Mouse (Mus musculus) forebrain, embryonic 11.5 days (tissue): Measurements from ENCODE around the gene Tle2. TPM values are rescaled to one million over a fixed set of nuclear protein-coding genes. Genes with fewer than 3 reads are reported as not detected.

Experiments used
- ATAC-seq: fragments of 200-750 bp; cut with Nextera tagmentation; replicated peaks from 2 replicates; pipeline ENCODE4 v1.8.0; 2017; ENCODE audit warnings: moderate TSS enrichment; ENCODE audit not compliant: low FRiP score
- DNase-seq: peaks from one replicate; pipeline ENCODE4 v3.0.0-alpha.2; 2017; ENCODE audit warnings: low spot score
- H3K27ac ChIP-seq: fragments of 300-500 bp; sonication (generic); 2 replicates; pipeline ENCODE4 v1.5.1; 2014; ENCODE audit warnings: low read depth, low read length
- H3K27me3 ChIP-seq: fragments of 300-500 bp; sonication (generic); 2 replicates; pipeline ENCODE4 v1.6.1; 2014; ENCODE audit warnings: mild to moderate bottlenecking, low read length, mixed read lengths; ENCODE audit not compliant: control insufficient read depth, insufficient read depth
- H3K36me3 ChIP-seq: fragments of 300-500 bp; sonication (generic); 2 replicates; pipeline ENCODE4 v1.6.1; 2014; ENCODE audit warnings: mild to moderate bottlenecking, low read length, moderate library complexity, mixed read lengths; ENCODE audit not compliant: control insufficient read depth, insufficient read depth
- H3K4me1 ChIP-seq: fragments of 300-500 bp; sonication (generic); replicated peaks from 2 replicates; pipeline ENCODE4 v1.6.1; 2014; ENCODE audit warnings: low read length, mixed read lengths; ENCODE audit not compliant: control insufficient read depth, insufficient read depth
- H3K4me2 ChIP-seq: fragments of 300-500 bp; sonication (generic); 2 replicates; pipeline ENCODE4 v1.6.1; 2014; ENCODE audit warnings: low read depth, mild to moderate bottlenecking, low read length, moderate library complexity, mixed read lengths; ENCODE audit not compliant: severe bottlenecking
- H3K4me3 ChIP-seq: fragments of 300-500 bp; sonication (generic); 2 replicates; pipeline ENCODE4 v1.5.1; 2014; ENCODE audit warnings: low read depth, low read length
- H3K9ac ChIP-seq: fragments of 300-500 bp; sonication (generic); 2 replicates; pipeline ENCODE4 v1.6.1; 2014; ENCODE audit warnings: low read length
- H3K9me3 ChIP-seq: fragments of 300-500 bp; sonication (generic); 2 replicates; pipeline ENCODE4 v1.6.1; 2016; ENCODE audit warnings: low read length, mixed read lengths; ENCODE audit not compliant: control insufficient read depth
- WGBS: fragments of 180-500 bp; shearing (Covaris S2); extraction: QIAGEN DNeasy Blood & Tissue Kit; methylation state at CpG from one replicate; pipeline ENCODE4 v1.1.7; 2014; 5-methylcytosine and 5-hydroxymethylcytosine counted together
- polyA plus RNA-seq: library from polyadenylated mRNA; unstranded; fragments of >200 nt; fragmentation: Nextera tagmentation; extraction: Ambion mirVana; gene quantifications from 2 replicates; pipeline ENCODE4 v1.2.1, GENCODE M21; 2014

The Tle2 gene
- polyA plus RNA-seq, 1 experiment from 2014 or later, result 8.1 TPM

DNA sequence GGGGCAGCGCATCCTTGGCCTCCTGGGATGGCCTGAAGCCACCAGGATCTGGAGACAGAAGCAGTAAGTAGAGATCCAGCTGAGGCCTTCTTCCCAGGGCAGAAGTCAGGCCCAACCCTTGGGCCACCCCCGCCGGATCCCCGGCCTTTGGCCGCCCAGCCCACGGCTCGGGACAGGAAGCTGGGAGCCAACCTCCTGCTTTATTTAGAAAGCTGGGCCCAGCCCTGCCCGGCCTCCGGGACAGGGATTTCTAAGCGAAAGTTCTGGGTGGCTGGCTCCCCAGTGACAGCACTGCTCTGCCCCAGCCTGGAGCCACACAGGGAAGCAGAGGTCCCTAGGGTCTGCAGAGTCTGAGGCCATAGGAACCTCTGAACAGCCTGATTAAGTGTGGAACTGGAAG, 32.6 kb upstream of the Tle2 start:
- no peak overlapping the region for H3K4me2 ChIP-seq
- ATAC-seq (no peak), DNase-seq (no peak)
- H3K27ac ChIP-seq, result no peak overlapping the region
- 83% methylated on average over 10 of the region's 10 CpGs for WGBS
- no peak overlapping the region for H3K4me3 ChIP-seq
- H3K4me1 ChIP-seq, result peaks cover 20% of the 10 kb centered on the region
- H3K27me3 ChIP-seq, result no peaks in the 10 kb centered on the region
- no peak overlapping the region for H3K9ac ChIP-seq
- H3K36me3 ChIP-seq, result no peaks in the 10 kb centered on the region
- no peaks in the 10 kb centered on the region for H3K9me3 ChIP-seq

DNA sequence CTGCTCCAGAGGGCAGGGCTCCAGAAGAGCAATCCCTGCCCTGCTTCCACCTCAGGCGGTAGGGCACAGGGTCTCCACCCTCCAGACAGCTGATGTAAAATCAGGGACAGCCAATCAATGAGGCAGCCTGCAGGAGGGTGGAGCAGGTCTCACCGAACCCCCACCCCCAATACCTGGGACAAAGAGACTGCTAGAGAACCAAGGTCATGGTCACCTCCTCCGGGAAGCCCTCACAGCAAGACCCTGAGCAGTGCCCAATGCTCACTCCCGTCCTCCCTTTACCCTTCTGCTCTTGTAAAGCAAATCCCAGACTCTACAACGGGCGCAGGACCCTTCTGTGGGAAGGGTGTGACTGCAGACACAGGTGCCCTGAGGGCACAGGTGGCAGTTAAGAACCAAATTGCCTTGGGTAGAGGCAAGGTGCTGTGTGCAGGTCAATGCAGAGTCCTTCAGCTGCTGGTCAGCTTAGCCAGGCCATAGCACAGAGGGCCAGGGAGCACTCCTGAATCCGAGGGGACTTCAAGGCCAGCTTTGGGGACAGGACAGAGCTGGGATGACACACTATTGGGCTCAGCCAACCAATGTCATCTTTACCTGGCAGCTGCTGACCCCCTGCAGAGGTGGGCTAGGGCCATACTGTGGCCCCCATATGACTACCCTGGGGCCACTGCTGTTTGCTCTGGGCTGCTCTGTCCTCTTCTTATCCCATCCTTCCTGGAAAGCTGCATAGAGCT, 31.5 kb upstream of the Tle2 start:
- Histone ChIP-seq H3K27me3 (no peaks in the 10 kb centered on the region), H3K36me3 (no peaks in the 10 kb centered on the region), H3K27ac (no peak overlapping the region), H3K4me3 (no peak overlapping the region), H3K9me3 (no peaks in the 10 kb centered on the region), H3K9ac (peak overlapping the region; percentile 89; the same call in 1 of the 2 replicates), H3K4me2 (peak overlapping the region; percentile 91; the same call in 1 of the 2 replicates), H3K4me1 (peaks cover 20% of the 10 kb centered on the region)
- ATAC-seq (no peak), DNase-seq (no peak)
- 73% methylated on average over 7 of the region's 7 CpGs for WGBS

DNA sequence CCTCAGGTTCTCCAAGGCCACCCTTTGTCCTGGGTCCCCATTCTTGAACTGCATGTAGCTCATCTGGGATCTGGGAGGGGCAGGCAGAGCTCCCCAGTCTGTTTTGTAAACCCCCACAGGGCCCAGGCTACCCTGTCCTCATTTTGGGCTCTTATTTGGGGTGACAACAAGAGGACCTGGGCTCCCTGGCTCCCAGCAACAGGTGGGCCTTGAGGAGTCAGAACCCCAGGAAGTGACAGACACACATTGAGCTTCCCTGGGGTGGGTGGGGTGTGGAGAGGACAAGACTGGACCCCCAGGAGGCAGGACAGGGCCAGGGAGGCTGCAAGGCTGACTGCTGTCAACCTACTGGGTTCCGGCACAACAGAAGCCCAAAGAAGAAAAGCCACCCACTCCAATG, 30.7 kb upstream of the Tle2 start:
- Histone ChIP-seq H3K9me3 (no peaks in the 10 kb centered on the region), H3K36me3 (no peaks in the 10 kb centered on the region), H3K4me1 (peaks cover 19% of the 10 kb centered on the region), H3K4me3 (peak overlapping the region; percentile 84), H3K9ac (peak overlapping the region; percentile 89), H3K27ac (no peak overlapping the region), H3K4me2 (peak overlapping the region; percentile 91), H3K27me3 (no peaks in the 10 kb centered on the region)
- no peak for ATAC-seq
- 55% methylated on average over 1 of the region's 1 CpGs for whole genome bisulfite sequencing
- no peak for DNase-seq

DNA sequence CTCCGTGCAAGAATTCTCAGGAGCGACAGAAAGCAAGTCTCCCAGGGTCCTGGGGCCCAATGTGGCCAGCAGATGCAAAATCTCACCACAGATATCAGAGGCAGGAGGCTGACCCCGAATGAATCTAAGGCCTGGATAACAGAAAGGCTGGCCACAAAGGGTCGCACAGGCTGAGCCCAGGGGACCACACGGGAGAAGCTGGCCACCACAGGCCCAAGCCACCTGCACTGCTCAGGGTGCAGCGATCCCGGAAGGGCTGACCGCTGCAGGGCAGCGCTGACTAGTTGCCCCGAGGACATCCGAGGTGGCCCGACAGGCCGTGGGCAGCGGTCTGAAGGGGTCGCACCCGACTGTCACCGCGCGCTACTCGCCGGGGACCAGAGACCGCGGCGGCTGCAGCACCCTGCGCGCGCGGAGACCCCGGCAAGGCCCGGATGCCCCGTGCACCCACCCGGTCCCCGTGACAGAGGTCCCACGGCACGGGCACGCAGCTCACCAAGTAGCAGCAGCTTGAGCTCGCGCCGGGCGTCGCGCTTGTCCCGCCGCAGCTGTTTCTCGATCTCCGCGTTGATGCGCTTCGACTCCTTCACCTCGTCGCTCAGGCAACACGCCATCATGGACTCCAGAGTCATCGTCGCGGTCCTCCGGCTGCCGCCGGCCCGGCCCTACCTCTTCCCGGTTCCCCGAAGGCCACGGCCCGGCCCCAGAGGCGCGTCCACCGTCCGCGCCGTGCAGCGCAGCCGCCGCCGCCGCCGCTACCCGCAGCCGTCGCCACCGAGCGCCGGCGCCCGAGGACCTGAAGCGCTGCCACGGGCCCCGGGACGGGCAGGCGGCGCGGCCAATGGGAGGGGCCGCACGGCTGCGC, 29.8 kb upstream of the Tle2 start:
- peak overlapping the region; percentile 84 for H3K4me3 ChIP-seq
- no peak for DNase-seq
- WGBS, result under 1% methylated on average over 93 of the region's 93 CpGs
- H3K4me1 ChIP-seq, result peaks cover 19% of the 10 kb centered on the region
- no peaks in the 10 kb centered on the region for H3K36me3 ChIP-seq
- H3K9ac ChIP-seq, result peak overlapping the region; percentile 89
- H3K9me3 ChIP-seq, result no peaks in the 10 kb centered on the region
- ATAC-seq, result peak; percentile 17
- no peaks in the 10 kb centered on the region; the same call in 1 of the 2 replicates for H3K27me3 ChIP-seq
- peak overlapping the region; percentile 91 for H3K4me2 ChIP-seq
- peak overlapping the region; percentile 31; the same call in 1 of the 2 replicates for H3K27ac ChIP-seq

DNA sequence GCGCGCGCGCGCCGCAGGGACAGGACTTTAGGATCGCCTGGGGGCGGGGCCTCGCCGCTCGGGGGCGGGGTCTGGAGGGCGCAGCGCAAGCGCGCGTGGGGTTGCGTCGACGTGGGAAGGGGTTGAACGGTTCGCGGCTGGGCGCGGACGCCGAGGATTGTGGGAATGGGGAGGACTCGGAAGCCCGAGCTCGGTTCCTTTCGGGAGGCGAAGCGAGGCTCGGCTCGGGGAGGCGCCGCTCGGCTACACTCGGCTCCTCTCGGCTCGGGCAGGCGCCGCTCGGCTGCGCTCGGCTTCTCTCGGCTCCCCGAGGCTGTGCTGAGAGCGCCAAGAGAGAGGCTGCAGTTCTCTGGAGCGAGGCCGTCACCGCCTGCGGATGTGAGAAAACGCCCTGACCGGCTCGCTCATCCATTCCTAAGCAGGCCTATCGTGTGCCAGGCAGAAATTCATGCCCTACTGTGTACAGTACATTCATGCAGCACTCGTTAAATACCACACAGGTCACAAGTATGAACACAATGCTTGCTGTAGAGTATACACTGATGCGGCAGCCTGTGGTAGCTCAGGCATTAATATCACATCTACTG, 29.1 kb upstream of the Tle2 start, which contains the start of gene Gna11:
TSS of gene Gna11 (minus strand) at position 30 of the 587 bp plus-strand sequence.
- DNase-seq, result peak; percentile 100
- Histone ChIP-seq H3K9ac (peak within 1 kb of the TSS; percentile 89), H3K9me3 (no peaks in the 10 kb centered on the region), H3K27me3 (no peaks in the 10 kb centered on the region; the same call in 1 of the 2 replicates), H3K4me2 (peak within 1 kb of the TSS; percentile 91), H3K4me3 (peak within 1 kb of the TSS; percentile 84), H3K4me1 (peaks cover 19% of the 10 kb centered on the region), H3K27ac (peak within 1 kb of the TSS; percentile 31; the same call in 1 of the 2 replicates), H3K36me3 (no peaks in the 10 kb centered on the region)
- ATAC-seq, result peak; percentile 95
- WGBS, result 1% methylated on average over 57 of the region's 59 CpGs

DNA sequence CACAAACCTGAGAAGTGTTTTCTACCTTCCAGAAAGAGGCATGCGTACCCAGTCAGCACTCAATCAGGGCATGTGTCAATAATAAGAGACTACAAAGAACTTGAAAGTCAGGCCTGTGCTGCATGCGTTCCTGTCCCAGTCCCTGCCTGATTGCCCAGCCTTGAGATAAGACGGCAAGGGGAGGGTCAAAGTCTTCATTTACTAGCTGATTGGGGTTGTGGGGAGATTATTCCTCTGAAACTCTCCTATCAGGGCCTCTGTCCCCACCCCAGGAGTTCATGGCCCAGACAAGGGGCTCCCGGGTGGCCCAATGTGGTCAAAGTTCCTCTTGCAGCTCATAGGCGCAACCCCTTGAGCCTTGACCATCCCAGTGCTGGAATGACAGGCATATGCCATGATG, 28.0 kb upstream of the Tle2 start:
- Histone ChIP-seq H3K9me3 (no peaks in the 10 kb centered on the region), H3K4me3 (no peak overlapping the region), H3K4me2 (no peak overlapping the region), H3K36me3 (no peaks in the 10 kb centered on the region), H3K27me3 (no peaks in the 10 kb centered on the region; the same call in 1 of the 2 replicates), H3K4me1 (peaks cover 19% of the 10 kb centered on the region), H3K9ac (no peak overlapping the region; the same call in 1 of the 2 replicates), H3K27ac (no peak overlapping the region)
- peak; percentile 43 for DNase-seq
- 83% methylated on average over 5 of the region's 5 CpGs for WGBS
- no peak for ATAC-seq

DNA sequence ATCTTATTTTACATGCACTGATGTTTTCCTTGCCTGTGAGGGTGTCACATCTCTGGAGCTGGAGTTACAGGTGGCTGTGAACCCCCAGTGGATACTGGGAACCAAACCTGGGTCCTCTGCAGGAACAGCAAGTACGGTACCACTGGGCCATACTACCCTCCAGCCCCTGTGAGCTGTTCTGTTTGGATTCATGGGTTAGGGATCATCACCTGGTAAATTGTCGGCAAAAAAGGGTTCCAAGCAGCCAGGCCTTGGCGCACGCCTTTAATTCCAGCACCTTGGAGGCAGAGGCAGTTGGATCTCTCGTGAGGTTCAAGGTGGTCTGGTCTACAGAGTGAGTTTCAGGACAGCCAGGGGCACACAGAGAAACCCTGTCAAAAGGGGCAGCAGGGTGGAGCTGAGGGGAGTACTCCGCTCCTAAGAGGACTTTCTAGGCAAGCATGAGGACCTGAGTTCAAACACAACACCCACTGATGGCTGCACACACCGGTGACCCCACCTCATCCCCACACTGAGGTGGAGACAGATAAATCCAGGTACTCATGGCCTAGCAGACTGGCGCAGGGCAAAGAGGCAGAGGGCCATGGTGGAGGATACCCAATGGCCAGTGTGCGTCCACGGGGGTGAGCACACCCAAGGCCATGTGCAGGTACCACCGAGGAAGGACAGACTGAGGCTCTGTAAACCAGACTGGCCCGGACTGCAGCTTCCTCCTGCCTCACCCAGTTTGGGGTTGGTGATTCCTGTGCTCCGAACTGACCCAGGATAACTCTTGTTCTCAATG, 27.4 kb upstream of the Tle2 start:
- Histone ChIP-seq H3K9me3 (no peaks in the 10 kb centered on the region), H3K27ac (no peak overlapping the region), H3K9ac (no peak overlapping the region), H3K36me3 (no peaks in the 10 kb centered on the region), H3K4me3 (no peak overlapping the region), H3K27me3 (no peaks in the 10 kb centered on the region; the same call in 1 of the 2 replicates), H3K4me1 (peaks cover 14% of the 10 kb centered on the region), H3K4me2 (no peak overlapping the region)
- no peak for ATAC-seq
- WGBS, result 90% methylated on average over 13 of the region's 13 CpGs
- no peak for DNase-seq

DNA sequence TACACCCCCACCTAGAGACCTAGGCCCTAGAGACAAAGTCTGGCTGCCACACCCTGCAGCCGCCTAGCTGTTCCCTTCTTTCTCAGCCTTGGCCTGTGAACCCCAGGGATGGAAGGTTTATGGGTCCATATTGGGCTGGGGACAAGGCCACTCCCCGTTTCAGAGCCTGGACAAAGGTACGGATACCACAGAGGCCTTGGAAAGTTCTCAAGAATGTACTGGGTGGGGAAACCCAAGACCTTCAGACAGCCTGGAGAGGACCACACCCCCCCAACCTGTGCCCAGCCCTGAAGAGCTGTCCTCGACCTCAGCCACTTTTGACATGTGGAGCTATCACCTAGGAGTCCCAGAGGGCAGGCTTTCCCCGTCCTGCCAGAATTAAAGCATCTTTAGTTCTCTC, 25.4 kb upstream of the Tle2 start:
- WGBS, result 74% methylated on average over 5 of the region's 5 CpGs
- Histone ChIP-seq H3K27ac (no peak overlapping the region), H3K4me3 (no peak overlapping the region), H3K27me3 (no peaks in the 10 kb centered on the region; the same call in 1 of the 2 replicates), H3K9me3 (no peaks in the 10 kb centered on the region), H3K4me2 (no peak overlapping the region), H3K36me3 (no peaks in the 10 kb centered on the region), H3K4me1 (peaks cover 1% of the 10 kb centered on the region), H3K9ac (no peak overlapping the region)
- no peak for DNase-seq
- no peak for ATAC-seq
